Mouse (Mus musculus): ENCODE measurements at regions not wholly inside any gene's neighbourhood (a gene's known extent, or its start where the extent isn't known, plus 50 kb on each side); places are given as distances from the start of the nearest gene placed in this dataset.
A peak's percentile ranks its signal among the peaks of the same experiment; 100 is the strongest.

DNA sequence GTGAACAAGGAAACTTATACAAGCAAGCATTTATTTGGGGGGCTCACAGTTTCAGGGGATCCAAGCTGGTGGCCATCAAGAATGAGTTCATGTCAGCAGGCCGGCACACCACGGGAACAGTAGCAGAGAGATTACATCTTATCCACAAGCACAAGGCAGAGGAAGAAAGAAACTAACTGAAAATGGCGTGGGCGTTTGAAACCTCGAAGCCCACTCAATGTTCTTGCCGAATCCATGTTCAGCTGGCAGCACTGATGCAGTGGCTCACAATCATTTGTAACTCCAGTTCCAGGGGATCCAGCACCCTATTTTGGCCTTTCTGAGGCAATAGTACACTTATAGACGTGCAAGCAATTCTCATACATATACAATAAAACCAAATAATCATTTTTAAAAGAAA lies 404.7 kb downstream of the Cdh26 start:
- DNase-seq (ENCODE audit: low spot score), result no peak

DNA sequence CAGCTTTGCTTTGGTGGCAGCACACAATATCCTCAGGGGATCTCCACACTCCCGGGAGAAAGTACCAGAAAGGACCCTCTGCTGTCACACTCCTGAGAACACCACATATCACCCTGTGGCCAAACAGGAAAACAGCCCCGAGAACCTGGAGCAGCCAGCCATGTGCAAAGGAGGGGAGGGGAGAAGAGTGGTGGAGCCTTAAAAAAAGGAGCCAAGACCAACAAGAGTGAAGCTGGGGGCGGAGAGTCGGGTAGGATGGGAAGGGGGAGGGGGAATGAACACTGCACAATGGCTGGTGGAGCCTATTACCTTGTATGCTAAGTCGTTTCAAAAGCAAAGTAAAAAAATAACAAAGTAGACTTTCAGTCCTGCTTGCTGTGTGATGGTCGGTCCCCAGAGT lies 408.2 kb downstream of the Cdh26 start:
- DNase-seq (ENCODE audit: low spot score), result no peak

DNA sequence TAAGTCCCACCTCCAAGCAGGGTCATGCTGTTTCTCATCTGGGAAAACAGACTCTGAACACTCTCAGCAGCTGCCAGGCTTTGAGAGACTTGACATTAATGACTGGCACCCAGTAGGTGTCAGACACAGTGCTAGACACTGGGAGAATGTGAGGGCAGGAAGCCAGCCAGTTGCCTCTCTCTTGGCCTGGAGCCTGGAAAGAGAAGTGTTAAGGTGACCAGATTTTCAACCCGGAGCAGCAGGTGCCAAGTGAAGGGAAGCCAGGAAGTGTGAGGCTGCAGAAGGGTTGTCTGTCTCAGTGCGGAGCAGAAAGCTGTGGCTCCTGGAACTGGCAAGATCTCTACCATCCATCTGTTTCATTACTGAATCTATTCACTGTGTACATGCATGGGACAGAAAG lies 410.6 kb downstream of the Cdh26 start:
- no peak for DNase-seq (ENCODE audit: low spot score)

DNA sequence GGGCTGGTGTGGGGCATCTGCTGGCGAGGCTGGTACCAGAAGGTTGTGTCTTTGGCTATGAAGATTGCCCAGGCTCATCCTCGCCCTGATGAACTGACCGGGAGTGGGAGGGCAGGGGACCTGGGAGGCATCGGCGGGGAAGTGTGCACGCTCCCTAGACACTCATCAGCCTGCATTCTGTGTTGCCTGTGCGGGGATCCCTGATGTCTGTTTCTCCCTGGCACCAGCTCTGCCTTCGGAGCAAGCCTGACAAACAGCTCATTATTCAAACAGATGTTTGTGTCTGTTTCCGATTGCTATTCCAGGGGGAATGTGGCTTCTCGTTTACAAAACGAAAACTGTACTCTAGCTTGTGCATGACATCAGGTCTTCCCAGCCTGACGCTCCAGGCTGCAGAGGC lies 412.3 kb downstream of the Cdh26 start:
- DNase-seq (ENCODE audit: low spot score), result no peak

DNA sequence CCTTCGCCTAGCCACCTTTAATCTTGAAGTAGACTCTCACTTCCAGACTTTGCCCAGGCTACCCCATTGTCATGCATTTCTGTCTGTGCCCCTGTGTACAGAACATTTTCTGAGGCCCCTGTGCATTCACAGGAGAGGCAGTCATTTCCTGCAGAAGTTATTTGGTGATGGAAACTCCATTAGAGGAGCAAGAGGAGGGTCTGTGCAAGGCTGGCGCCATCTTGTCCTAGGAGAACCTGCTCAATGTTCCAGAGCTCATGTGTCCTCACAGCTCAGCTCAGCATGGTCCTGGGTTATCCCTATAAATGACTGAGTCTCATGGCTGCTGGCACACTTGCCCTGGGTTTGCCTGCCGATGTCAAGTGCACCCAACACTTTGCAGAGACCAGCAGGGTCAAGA lies 413.1 kb downstream of the Cdh26 start:
- DNase-seq (ENCODE audit: low spot score), result no peak

DNA sequence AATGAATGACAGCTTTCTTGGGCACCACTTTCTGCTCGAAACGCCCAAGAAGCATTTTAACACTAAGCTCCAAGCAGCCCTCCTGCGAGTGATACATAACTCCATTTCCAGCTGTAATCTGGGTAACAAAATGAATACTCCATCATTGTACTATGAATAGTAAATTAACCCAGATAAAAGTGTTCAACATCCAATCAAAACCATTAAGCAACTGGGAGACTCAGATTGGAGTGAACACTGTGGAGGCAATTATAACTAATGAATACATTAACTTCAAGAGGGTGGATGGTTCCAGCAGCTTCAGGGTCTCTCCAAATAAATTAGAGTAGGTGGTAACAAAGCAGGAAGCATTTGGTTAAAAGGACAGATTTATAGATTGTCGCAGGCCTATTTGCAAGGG lies 414.2 kb downstream of the Cdh26 start:
- DNase-seq (ENCODE audit: low spot score), result no peak

DNA sequence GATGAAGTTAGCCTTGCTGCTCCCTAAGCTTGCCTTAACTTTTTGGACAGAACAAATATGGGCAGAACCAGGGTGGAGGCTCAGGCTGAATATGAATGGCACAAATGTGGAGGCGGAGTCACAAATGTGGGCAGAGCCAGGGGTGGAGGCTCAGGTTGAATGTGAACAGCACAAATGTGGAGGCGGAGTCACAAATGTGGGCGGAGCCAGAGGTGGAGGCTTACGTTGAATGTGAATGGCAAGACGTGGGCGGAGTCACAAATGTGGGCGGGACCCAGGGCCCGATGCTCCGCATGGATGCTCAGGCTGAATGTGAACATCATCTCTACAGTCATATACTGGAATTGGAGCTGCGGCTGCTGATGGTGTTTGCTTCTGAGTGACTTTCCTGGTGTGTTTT lies 420.0 kb downstream of the Cdh26 start:
- no peak for DNase-seq (ENCODE audit: low spot score)

DNA sequence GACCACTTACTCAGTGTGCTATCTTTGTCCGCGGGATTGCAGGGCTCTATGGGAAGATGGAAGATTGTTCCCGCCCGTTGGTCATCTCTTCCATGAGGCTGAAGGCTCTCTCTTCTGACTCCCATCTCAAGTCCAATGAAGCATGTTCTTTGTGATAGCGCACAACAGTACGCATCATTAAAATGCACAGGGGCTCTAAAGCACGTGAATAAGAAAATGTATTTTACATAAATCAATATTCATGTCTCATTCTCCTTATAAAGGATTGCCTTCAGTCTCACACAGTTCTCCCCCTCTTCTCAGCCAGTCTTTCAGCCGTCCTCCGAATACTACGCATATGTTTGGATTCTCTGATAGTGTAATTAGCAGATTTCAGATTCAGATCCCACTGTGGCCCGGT lies 420.4 kb downstream of the Cdh26 start:
- no peak for DNase-seq (ENCODE audit: low spot score)

DNA sequence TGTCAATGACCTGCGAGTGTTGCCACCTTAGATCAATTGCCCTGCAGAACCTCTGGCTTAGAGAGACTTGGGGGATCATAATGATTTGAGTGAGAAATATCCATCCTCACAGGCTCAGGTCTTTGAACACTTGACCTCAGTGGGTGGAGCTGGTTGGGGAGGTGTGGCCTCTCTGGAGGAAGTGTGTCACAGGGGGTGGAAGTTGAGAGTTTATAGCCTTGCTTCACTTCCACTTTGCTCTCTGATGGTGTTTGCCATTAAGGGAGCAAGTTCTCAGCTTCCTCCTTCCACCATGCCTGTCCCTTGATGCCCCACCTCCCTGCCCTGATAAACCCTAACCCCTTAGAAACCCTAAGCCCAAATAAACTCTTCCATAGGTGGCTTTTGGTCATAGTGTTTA lies 423.7 kb downstream of the Cdh26 start:
- no peak for DNase-seq (ENCODE audit: low spot score)

DNA sequence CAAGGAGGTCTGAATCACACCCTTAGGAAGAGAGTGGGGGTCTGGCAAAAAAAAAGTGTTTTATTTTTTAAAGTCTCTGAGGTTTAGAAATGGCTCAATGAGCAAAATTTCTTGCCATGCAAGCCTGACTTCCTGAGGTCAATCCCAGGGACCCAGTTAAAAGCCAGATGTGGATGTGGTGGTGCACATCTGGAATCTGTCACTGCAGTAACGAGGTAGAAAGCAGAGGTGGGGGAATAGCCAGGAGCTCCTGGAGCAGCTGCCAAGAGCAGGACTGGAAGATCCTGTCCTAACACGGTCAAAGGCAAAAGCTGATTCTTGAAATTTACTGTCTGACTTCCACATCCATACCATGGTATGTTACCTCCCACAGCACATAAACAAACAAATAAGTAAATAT lies 424.4 kb downstream of the Cdh26 start:
- DNase-seq (ENCODE audit: low spot score), result no peak

DNA sequence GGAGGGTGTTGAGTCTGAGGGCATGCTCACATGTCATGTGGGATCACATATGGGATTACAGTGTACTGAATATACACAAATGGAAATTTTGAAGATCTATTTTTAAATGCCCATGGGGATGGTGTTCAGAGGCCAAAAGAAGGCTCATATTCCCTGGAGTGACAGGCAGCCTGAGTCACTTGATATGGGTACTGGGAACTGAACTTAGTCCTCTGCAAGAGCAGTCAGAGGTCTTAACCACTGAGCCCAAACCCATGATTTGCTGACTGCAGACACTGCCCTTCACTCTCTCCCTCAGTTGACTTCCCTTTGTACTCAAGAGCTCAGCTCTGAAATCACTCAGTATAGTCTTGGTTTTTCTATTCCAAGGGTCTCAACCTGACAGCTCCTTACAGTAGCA lies 432.3 kb downstream of the Cdh26 start:
- no peak for DNase-seq (ENCODE audit: low spot score)

DNA sequence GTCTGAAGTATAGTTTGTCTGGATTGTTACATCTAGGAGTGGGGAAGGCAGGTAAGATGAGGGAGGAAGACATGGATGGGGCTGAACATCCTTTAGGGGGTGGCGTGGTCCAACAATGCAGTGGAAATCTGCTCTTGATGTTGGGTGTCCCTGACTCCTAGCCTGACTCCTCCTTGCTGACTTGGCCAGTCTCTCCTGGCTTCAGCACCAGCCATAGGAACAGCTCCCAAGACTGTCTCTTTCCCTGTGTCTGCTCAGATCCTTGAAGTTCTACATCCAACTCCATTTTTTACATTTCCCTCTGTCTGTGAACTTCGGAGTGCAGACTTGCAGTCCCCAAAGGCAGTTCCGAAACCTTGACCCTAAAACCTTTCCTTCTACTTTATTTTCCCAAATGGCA lies 436.8 kb downstream of the Cdh26 start:
- peak; percentile 69 for DNase-seq (ENCODE audit: low spot score)

DNA sequence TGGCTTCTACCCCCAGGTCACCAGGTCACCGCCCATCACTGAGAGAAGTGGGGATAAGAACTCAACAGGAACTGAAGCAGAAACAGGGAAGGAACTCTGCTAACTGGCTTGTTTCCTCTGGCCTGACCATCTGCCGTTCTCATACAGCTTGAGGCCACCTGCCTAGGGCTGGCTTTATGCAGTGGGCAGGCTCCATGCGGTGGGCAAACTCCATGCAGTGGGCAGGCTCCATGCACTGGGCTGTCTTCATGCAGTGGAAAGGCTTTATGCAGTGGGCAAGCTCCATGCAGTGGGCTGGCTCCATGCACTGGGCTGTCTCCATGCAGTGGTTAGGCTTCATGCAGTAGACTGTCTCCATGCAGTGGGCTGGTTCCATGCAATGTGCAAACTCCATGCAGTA lies 438.8 kb downstream of the Cdh26 start:
- DNase-seq (ENCODE audit: low spot score), result no peak

DNA sequence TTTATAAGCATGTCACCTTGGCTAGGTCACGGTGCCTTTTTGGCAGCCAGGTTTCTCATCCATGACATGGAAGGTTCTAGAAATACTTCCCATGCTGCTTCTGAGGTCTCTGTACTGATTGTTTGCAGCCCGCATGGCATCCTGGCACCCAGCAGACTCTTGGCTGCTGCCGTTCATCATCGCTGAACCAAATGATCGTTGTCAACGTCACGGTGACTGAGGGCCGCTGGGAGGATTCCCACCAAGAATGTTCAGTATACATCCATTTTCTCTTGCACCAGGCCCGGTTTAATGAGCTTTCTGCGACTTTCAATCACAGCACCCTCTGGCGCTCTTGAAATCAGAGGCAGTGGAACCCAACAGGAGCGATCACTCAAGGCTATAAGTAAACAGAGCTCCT lies 448.1 kb downstream of the Cdh26 start:
- no peak for DNase-seq (ENCODE audit: low spot score)

DNA sequence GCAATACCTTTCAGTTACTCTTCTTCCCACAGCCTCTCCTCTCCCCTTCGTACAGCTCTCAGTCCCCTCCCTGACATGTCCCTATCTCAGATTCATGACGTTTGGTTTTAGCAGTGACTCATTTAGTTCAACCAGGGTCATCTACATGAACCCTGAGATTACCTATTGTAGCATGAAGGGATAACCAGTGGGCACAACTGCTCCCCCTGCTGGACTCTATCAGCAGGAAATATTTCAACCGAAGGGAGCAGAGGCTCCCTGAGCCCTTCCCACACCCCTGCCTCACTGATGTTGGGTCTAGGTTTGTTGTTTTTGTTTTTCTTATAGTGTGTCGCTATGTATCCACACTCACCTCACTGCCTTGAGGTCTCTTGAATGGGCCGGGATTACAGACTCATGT lies 455.4 kb downstream of the Cdh26 start:
- peak; percentile 44 for DNase-seq (ENCODE audit: low spot score)

DNA sequence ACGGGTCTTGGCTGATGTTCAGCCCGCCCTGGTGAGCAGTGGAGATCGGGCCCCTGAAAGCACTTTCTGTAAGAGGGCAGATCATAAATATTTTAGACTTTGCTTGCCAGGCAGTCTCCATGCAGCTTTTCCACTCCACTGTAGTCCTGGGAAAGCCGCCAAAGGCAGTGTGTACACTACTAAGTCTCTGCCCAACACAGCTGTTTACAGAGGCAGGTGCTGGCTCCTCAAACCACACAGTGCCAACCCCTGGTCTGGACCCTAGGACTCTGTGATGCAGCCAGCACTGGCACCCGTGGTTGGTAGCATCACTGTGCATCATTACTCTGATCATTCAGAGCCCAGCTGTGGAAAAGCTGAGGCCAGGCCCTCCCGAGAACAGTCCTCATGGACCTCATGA lies 458.4 kb downstream of the Cdh26 start:
- DNase-seq (ENCODE audit: low spot score), result no peak

DNA sequence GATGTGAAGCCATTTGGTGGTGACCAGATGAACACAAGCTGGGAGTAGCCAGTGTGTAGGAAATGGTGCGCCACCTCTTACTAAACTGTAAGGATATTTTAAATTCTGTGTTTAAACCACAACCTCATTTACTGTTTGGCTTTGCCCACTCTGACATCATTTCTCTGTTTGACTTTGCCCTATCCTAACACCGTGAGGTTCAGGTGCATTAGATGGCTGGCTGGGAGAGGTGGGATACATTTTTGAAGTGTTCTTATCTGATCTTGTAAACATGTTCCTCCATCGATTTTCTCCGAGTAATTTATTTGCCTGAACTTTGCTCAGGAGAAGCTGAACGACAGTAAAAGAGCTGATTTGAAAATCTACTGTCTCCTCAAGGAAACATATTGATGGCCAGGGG lies 472.1 kb downstream of the Cdh26 start:
- no peak for DNase-seq (ENCODE audit: low spot score)

DNA sequence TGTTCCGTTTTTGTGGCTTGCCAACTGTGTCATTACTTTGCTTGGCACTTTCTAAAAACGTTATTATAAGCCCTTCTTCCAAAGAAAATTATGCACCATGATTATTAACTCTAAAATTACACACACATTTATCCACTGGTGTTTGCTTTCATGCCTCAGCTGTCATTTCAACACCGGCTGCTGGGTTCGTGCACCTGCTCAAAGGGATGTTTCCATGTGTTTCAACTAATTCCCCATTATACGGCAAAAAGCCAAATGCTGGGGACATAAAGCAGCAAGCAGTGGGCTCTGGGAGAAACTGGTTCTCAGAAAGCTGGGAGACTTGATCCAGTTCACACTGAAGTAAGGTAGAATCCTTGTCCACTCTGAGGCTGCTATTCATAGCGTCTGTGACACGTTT lies 479.0 kb downstream of the Cdh26 start:
- no peak for DNase-seq (ENCODE audit: low spot score)

DNA sequence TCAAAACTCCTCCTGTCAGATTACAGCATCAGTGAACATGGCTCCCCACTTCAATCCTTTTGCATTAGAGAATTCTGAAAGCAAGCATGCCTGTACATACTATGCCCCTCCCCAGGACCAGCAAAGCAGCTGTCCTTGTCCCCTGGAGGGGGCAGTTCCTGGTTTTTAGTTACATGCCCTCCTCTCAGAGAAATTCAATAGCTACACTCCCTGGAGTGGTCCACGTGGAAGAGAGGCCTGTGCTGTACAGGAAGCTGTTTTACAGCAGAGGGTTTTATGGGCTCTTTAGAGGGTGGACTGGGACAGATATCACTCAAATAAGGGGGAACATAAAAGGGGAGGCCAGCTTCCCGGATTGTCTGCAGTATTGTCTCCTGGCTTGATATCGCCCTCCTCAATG lies 481.3 kb downstream of the Cdh26 start:
- no peak for DNase-seq (ENCODE audit: low spot score)

DNA sequence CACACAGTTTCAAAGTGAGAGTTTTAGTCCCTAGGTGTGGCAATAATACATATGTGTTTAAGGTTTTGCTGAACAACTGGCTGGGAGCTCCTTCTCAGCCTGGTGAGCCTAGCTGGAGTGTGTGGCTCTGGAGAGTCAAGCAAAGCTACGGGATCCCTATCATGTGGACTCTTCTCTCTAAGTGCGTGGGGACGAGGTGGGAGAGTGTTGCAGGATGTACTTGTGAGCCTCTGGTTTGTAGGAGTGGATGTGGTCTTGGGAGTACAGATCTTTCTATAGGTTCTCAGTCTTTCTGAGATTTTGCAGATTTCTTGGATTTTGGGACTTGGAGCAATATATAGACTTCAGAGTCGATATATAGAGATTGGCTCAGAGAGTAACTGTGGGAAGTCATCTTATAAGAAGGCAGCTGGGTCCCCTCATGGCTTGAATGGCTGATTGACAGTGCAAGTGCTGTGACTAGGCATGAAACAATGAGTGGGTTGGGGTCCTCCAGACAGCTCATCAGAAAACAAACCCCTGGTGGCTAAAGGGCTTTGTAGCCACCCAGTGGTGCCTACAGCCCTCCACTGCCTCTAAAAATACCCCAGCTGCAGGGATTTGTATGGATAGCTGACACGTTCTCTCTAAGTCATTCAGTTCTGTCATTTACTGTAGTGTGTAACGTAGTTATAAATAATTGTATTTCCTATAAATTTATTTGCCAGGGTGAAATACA lies 486.1 kb downstream of the Cdh26 start:
- no peak for DNase-seq (ENCODE audit: low spot score)

DNA sequence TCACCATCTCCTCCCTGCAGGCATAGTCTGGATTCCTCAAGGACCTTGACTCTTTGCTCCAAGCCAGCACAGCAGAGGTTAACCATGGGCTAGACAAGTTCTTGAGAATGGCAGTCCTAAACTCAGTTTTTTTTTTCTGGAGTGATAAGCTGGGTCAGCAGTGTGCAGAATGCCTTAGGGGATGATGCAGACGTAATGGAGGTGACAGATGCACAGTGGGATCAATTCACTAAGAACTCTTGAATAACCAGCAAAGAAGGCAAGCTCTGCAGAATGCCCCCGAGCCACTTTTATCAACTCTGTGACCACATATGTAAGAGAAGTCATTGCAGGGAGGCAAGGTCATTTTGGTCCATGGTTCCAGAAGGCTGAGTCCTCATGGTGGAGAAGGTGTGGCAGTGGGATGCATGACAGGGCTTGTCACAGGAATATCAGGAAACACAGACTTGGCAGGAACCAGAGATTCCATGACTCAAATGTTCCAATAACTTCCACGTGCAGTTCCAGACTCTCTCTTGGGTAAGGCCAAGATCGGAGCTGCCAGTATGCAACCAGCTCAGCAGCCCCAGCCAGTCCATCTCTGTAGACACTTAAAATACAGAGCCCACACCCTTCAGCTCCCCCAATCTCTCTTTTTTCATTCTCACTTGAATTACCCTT lies 494.3 kb downstream of the Cdh26 start:
- DNase-seq (ENCODE audit: low spot score), result no peak

DNA sequence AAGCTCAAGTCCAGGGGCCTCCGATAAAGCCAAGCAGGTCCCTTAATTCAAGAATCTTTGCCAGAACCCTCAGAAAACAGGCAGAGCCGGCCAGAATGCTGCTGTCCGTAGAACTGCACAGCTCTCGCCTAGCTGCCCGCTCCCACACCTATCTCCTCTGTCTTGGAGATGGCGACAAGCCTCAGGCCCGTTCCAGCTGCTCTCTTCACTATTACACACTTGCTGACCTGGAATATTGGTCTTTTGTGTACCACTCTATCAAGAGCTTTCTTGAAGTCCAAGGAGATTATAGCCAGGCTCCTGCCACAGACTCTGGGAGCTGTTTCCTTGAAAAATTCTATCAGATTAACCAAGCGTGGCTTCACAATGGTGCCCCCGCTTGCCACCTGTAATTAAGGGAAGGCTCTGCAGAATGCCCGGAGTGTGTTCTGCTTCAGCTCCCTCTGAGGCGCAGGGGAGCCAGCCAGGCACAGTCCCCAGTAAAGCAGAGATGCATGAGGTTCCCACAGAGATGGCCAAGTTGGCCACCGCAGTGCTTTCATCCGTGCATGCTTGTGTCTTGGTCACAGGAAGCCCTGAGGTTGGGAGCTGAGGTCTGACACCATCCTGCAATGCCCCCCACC lies 496.8 kb downstream of the Cdh26 start:
- no peak for DNase-seq (ENCODE audit: low spot score)

DNA sequence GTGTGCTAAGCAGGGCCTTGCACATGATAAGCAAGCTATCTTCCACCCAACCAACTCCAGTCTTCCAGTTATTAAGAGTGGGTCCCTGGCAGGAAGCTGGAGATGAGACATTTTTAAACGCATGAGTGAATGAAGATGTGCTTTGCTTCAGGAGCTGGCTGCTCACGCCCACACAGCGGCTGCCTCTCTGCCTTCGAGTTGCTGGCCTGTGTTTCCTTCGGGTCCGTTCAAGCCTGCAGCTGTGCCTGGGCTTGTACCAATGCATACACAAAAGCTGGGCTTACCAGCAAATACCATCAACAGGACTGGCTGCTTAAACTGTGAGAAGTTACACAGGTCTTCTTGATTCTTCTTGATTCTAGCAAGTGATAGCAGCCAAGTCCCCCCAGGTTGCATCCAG lies 498.7 kb downstream of the Cdh26 start:
- no peak for DNase-seq (ENCODE audit: low spot score)

DNA sequence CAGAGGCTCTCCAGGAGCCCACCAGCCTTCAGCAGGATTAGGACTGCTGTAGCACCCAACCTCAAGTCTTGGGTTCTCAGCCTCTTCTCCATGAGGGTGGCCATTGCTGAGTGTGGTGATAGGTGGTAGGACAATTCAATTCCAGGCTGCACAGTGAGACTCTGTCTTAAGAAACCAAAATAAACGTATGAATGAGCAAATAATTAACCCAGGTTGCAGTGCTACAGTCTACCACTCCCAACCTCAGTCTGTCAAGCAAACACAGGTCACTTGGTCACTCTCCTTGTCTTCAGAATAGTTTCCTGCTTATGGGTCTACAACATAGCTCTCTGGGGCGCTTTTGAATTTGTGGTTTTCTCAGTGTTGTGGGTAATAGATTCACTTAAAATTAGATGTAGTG lies 499.8 kb downstream of the Cdh26 start:
- no peak for DNase-seq (ENCODE audit: low spot score)
